Mouse (Mus musculus) limb, embryonic 13.5 days (tissue): ENCODE results near the gene Tmem123. TPM values are rescaled to one million over a fixed set of nuclear protein-coding genes. Genes with fewer than 3 reads are reported as not detected.
A peak's percentile ranks its signal among the peaks of the same experiment; 100 is the strongest.

Experiments used
- ATAC-seq: fragments of 200-750 bp; cut with Nextera tagmentation; 2 replicates; pipeline ENCODE4 v1.8.0; 2017; ENCODE audit warnings: low read depth, moderate number of reproducible peaks, moderate TSS enrichment; ENCODE audit not compliant: low FRiP score
- H3K27ac ChIP-seq: fragments of 300-500 bp; sonication (generic); 2 replicates; pipeline ENCODE4 v1.5.1; 2015; ENCODE audit warnings: inconsistent platforms, mild to moderate bottlenecking, moderate library complexity
- H3K27me3 ChIP-seq: fragments of 300-500 bp; sonication (generic); 2 replicates; pipeline ENCODE4 v1.6.1; 2015; ENCODE audit warnings: mild to moderate bottlenecking, inconsistent platforms
- H3K36me3 ChIP-seq: fragments of 300-500 bp; sonication (generic); 2 replicates; pipeline ENCODE4 v1.6.1; 2015; ENCODE audit warnings: inconsistent platforms, mild to moderate bottlenecking, moderate library complexity
- H3K4me1 ChIP-seq: fragments of 300-500 bp; sonication (generic); 2 replicates; pipeline ENCODE4 v1.6.1; 2015; ENCODE audit warnings: inconsistent platforms
- H3K4me2 ChIP-seq: fragments of 300-500 bp; sonication (generic); replicated peaks from 2 replicates; pipeline ENCODE4 v1.6.1; 2015; ENCODE audit warnings: inconsistent platforms, mild to moderate bottlenecking, moderate library complexity
- H3K4me3 ChIP-seq: fragments of 300-500 bp; sonication (generic); 2 replicates; pipeline ENCODE4 v1.5.1; 2015; ENCODE audit warnings: moderate library complexity, mild to moderate bottlenecking, inconsistent platforms
- H3K9ac ChIP-seq: fragments of 300-500 bp; sonication (generic); 2 replicates; pipeline ENCODE4 v1.6.1; 2015; ENCODE audit warnings: mild to moderate bottlenecking, inconsistent platforms
- H3K9me3 ChIP-seq: fragments of 300-500 bp; sonication (generic); 2 replicates; pipeline ENCODE4 v1.6.1; 2016; ENCODE audit warnings: inconsistent platforms
- WGBS: fragments of 180-500 bp; shearing (Covaris S2); methylation state at CpG from one replicate; pipeline ENCODE4 v1.1.7; 2015; 5-methylcytosine and 5-hydroxymethylcytosine counted together
- polyA plus RNA-seq: library from polyadenylated mRNA; unstranded; fragments of >200 nt; fragmentation: Nextera tagmentation; extraction: Ambion mirVana; gene quantifications from 2 replicates; pipeline ENCODE4 v1.2.1, GENCODE M21; 2015

Tmem123 gene
- polyA plus RNA-seq: 71.7 and 73.1 TPM in 2 replicates

DNA sequence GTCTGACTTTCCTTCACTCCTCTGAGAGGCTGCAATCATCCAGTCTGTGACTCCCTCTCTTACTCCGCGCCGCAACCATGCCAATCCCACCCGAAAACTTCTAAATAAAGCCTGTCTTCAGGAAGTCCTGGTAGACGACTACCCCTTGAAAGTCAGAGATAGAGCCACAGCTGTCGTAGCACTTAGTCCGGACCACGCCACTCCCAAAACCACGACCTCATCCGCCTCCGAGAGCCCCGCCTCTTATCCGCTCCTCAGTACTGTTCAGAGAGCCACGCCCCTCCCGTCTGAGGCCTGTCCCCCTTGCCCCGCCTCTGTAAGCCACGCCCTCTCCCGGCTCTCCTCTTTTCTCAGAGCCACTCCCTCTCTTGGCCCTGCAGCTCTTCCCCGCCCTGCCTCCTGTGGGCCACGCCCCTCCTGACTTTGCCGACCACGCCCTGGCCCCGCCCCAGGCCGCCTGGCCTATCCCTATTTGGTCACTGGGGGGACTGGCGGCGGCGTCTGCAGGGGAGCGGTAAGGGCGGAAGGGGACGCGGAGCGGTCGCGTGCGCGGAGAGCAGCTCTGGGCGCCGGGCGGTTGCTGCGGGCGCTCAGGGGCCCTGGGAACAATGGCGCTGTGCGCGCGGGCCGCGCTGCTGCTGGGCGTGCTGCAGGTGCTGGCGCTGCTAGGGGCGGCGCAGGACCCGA is at the start of gene Tmem123:
Tmem123 (plus strand) TSS at position 428 of the 687 bp plus-strand sequence.
- H3K4me2 ChIP-seq: peak within 1 kb of the TSS; percentile 76
- under 1% methylated on average over 39 of the region's 52 CpGs for WGBS
- peak within 1 kb of the TSS; percentile 48; the same call in 1 of the 2 replicates for H3K27ac ChIP-seq
- H3K36me3 ChIP-seq: peaks cover 6% of the 10 kb centered on the region
- peak within 1 kb of the TSS; percentile 79 for H3K9ac ChIP-seq
- H3K27me3 ChIP-seq: peaks cover 9% of the 10 kb centered on the region; the same call in 1 of the 2 replicates
- peak within 1 kb of the TSS; percentile 70 for H3K4me3 ChIP-seq
- H3K9me3 ChIP-seq: peaks cover 4% of the 10 kb centered on the region; the same call in 1 of the 2 replicates
- peaks cover 22% of the 10 kb centered on the region for H3K4me1 ChIP-seq
- peak; percentile 98 for ATAC-seq

- no peaks in the 10 kb centered on the region for H3K36me3 ChIP-seq
- H3K4me3 ChIP-seq: no peak overlapping the region
- H3K9me3 ChIP-seq: no peaks in the 10 kb centered on the region
- no peak overlapping the region for H3K4me2 ChIP-seq
- no peak overlapping the region for H3K27ac ChIP-seq
- H3K4me1 ChIP-seq: no peaks in the 10 kb centered on the region
- WGBS: 37% methylated on average over 4 of the region's 4 CpGs
- no peaks in the 10 kb centered on the region for H3K27me3 ChIP-seq
- H3K9ac ChIP-seq: no peak overlapping the region
- no peak for ATAC-seq
These were observed 49.6 kb upstream of the Tmem123 start for GRCm38 (mm10) chr9:7714062-7714907.

DNA sequence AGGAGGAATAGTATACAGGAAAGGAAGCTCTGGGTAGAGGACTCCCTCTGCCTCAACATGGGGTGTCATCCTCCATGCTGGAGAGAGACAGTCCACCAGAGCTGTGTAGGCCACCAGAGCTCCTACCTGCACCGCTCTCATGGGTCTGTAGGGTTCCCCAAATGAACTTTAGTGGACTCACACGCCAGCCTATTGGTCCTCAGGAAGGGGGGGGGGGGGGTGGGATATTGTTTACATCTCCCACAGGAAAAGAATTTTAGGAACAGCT is 49.0 kb upstream of the Tmem123 start:
- no peak overlapping the region for H3K4me3 ChIP-seq
- peak; percentile 70 for ATAC-seq
- H3K27me3 ChIP-seq: no peaks in the 10 kb centered on the region
- 75% methylated on average over 2 of the region's 2 CpGs for WGBS
- no peak overlapping the region for H3K9ac ChIP-seq
- H3K27ac ChIP-seq: no peak overlapping the region
- H3K4me1 ChIP-seq: no peaks in the 10 kb centered on the region
- H3K4me2 ChIP-seq: no peak overlapping the region
- no peaks in the 10 kb centered on the region for H3K36me3 ChIP-seq
- H3K9me3 ChIP-seq: no peaks in the 10 kb centered on the region

DNA sequence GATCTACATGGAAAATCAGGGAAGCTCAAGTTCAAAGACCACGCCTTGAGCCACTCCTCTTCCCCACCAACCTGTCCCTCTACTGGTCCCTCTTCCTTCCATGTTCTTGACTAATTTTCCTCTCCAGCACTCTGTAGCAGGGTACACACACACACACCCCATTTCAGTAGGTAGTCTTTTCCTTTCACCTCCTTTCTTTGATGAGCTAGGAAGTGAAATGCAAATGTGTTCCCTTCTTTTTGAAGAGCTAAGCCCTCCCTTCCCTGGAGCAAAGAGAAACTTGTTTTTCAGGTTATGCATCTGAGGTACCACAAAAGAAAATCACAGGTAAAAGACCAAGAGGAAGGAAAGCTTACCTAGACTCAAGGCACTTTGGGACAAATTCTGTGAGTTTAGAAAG is 42.3 kb upstream of the Tmem123 start:
- H3K4me3 ChIP-seq: no peak overlapping the region
- WGBS: 88% methylated on average over 1 of the region's 1 CpGs
- no peak overlapping the region for H3K9ac ChIP-seq
- no peak overlapping the region for H3K4me2 ChIP-seq
- no peak for ATAC-seq
- H3K27ac ChIP-seq: no peak overlapping the region
- H3K9me3 ChIP-seq: no peaks in the 10 kb centered on the region
- H3K36me3 ChIP-seq: no peaks in the 10 kb centered on the region
- H3K4me1 ChIP-seq: no peaks in the 10 kb centered on the region
- H3K27me3 ChIP-seq: no peaks in the 10 kb centered on the region

GRCm38 (mm10) chr9:7728997-7729396 is 34.8 kb upstream of the Tmem123 start:
- Histone ChIP-seq H3K4me1 (no peaks in the 10 kb centered on the region), H3K4me2 (no peak overlapping the region), H3K27ac (no peak overlapping the region), H3K9ac (no peak overlapping the region), H3K27me3 (no peaks in the 10 kb centered on the region), H3K36me3 (no peaks in the 10 kb centered on the region), H3K4me3 (no peak overlapping the region), H3K9me3 (no peaks in the 10 kb centered on the region)
- ATAC-seq: no peak
- WGBS: 83% methylated on average over 4 of the region's 4 CpGs

GRCm38 (mm10) chr9:7742696-7743095 is 21.1 kb upstream of the Tmem123 start:
- Histone ChIP-seq H3K4me1 (no peaks in the 10 kb centered on the region), H3K4me3 (no peak overlapping the region), H3K4me2 (no peak overlapping the region), H3K27ac (no peak overlapping the region), H3K27me3 (no peaks in the 10 kb centered on the region), H3K36me3 (no peaks in the 10 kb centered on the region), H3K9me3 (no peaks in the 10 kb centered on the region), H3K9ac (no peak overlapping the region)
- 90% methylated on average over 1 of the region's 1 CpGs for WGBS
- no peak for ATAC-seq

DNA sequence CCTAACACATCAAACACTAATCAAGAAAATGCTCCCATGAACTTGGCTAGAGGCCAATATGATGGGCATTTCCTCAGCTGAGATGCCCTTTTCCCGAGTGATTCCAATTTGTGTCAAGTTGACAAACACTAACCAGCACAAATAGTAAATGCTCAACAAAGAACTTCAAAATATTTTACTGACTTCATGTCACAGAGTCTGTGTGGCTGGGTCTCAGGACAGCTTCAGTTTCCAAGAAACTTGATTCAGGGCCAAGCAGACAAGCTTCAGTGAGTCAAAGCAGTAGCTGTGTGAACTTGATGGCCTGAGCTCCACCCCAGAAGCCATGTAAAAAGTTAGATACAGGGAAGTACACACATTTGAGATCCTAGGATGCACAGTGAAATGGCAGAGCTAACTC is 19.7 kb upstream of the Tmem123 start:
- H3K4me2 ChIP-seq: no peak overlapping the region
- no peak overlapping the region for H3K4me3 ChIP-seq
- no peak overlapping the region for H3K27ac ChIP-seq
- H3K9me3 ChIP-seq: no peaks in the 10 kb centered on the region
- no peak for ATAC-seq
- H3K36me3 ChIP-seq: no peaks in the 10 kb centered on the region
- no peaks in the 10 kb centered on the region for H3K27me3 ChIP-seq
- H3K4me1 ChIP-seq: no peaks in the 10 kb centered on the region
- no peak overlapping the region for H3K9ac ChIP-seq
- WGBS: 73% methylated on average over 1 of the region's 1 CpGs

- WGBS: 72% methylated on average over 3 of the region's 3 CpGs
- no peak overlapping the region for H3K4me2 ChIP-seq
- no peak overlapping the region for H3K4me3 ChIP-seq
- H3K4me1 ChIP-seq: no peaks in the 10 kb centered on the region
- no peak for ATAC-seq
- no peak overlapping the region for H3K27ac ChIP-seq
- no peaks in the 10 kb centered on the region for H3K27me3 ChIP-seq
- H3K9ac ChIP-seq: no peak overlapping the region
- H3K9me3 ChIP-seq: no peaks in the 10 kb centered on the region
- no peaks in the 10 kb centered on the region for H3K36me3 ChIP-seq
These were observed 15.0 kb upstream of the Tmem123 start for GRCm38 (mm10) chr9:7748881-7749280.

DNA sequence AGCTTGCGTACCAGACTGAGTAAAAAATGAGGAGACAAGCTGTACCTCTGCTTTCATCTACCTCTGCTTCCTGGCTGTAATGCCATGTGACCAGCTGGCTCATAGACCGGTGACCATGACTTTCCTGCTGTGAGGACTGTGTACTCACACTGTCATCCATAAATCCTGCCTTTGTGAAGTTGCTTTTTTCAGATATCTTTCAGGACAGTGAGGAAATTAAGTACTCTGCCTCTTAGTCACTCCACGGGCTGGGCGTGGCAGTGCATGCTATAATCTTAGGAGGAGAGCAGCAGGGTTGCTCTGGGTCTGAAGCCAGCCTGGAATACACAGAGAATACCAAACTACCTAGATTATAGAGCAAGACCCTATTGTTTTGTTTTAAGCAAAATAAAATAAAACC is 14.3 kb upstream of the Tmem123 start:
- no peaks in the 10 kb centered on the region for H3K9me3 ChIP-seq
- no peak for ATAC-seq
- no peak overlapping the region for H3K4me2 ChIP-seq
- no peak overlapping the region for H3K27ac ChIP-seq
- H3K27me3 ChIP-seq: no peaks in the 10 kb centered on the region
- H3K9ac ChIP-seq: no peak overlapping the region
- no peak overlapping the region for H3K4me3 ChIP-seq
- 73% methylated on average over 4 of the region's 4 CpGs for WGBS
- H3K4me1 ChIP-seq: no peaks in the 10 kb centered on the region
- H3K36me3 ChIP-seq: no peaks in the 10 kb centered on the region

- Histone ChIP-seq H3K9ac (no peak overlapping the region), H3K4me1 (no peaks in the 10 kb centered on the region), H3K36me3 (no peaks in the 10 kb centered on the region), H3K27ac (no peak overlapping the region), H3K9me3 (peaks cover 6% of the 10 kb centered on the region), H3K4me2 (no peak overlapping the region), H3K27me3 (no peaks in the 10 kb centered on the region), H3K4me3 (no peak overlapping the region)
- 85% methylated on average over 2 of the region's 2 CpGs for WGBS
- ATAC-seq: no peak
These were observed 7.9 kb upstream of the Tmem123 start for GRCm38 (mm10) chr9:7755889-7756423.

DNA sequence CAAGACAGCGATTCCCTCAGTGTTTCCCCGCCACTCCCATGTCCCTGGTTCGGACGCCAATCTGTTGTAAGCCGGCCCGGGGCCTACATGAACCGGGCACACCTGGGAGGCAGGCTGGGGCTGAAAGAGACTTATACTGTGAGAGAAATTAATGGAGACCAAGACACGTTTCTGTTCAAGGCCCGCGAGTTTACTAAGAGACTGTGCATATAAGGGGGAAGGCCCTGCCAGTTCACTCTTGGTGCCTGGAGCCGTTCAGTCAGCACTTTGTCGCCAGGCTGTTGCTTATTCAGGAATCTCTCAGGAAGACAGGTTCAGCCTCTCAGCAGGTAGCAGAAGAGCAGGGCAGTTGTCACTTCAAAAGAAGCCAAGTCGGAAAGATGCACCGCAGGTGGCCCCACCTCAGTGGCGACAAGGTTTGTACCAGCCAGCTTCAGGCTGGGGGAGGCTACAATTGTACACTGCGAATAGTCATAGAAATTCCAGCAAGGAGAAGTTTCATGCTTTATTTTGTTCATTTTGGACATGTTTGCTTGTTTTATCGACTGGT is 1.9 kb upstream of the Tmem123 start:
- 34% methylated on average over 17 of the region's 17 CpGs for WGBS
- Histone ChIP-seq H3K4me1 (peaks cover 17% of the 10 kb centered on the region), H3K36me3 (no peaks in the 10 kb centered on the region), H3K9ac (no peak overlapping the region), H3K4me3 (no peak overlapping the region), H3K4me2 (no peak overlapping the region), H3K9me3 (peaks cover 6% of the 10 kb centered on the region), H3K27ac (no peak overlapping the region), H3K27me3 (peaks cover 9% of the 10 kb centered on the region; the same call in 1 of the 2 replicates)
- ATAC-seq: no peak

- Histone ChIP-seq H3K27ac (no peak overlapping the region), H3K9ac (no peak overlapping the region), H3K4me1 (peaks cover 22% of the 10 kb centered on the region), H3K9me3 (peaks cover 5% of the 10 kb centered on the region), H3K4me2 (no peak overlapping the region), H3K4me3 (peak overlapping the region; percentile 70; the same call in 1 of the 2 replicates), H3K36me3 (no peaks in the 10 kb centered on the region), H3K27me3 (peaks cover 9% of the 10 kb centered on the region; the same call in 1 of the 2 replicates)
- WGBS: 71% methylated on average over 3 of the region's 3 CpGs
- ATAC-seq: no peak
These were observed 1.1 kb upstream of the Tmem123 start for GRCm38 (mm10) chr9:7762741-7763140.
